Mouse (Mus musculus) limb, embryonic 12.5 days (tissue): ENCODE data around the gene Gnat2. TPM values are rescaled to one million over a fixed set of nuclear protein-coding genes. Genes with fewer than 3 reads are reported as not detected.

ENCODE experiments used
- ATAC-seq: fragments of 200-750 bp; cut with Nextera tagmentation; 2 replicates; pipeline ENCODE4 v1.8.0; 2017; ENCODE audit warnings: low read depth, moderate TSS enrichment; ENCODE audit not compliant: insufficient number of reproducible peaks, insufficient read depth, low FRiP score, low TSS enrichment
- H3K27ac ChIP-seq: fragments of 300-500 bp; sonication (generic); 2 replicates; pipeline ENCODE4 v1.5.1; 2016; ENCODE audit warnings: mild to moderate bottlenecking, moderate library complexity
- H3K27me3 ChIP-seq: fragments of 300-500 bp; sonication (generic); 2 replicates; pipeline ENCODE4 v1.6.1; 2016; ENCODE audit warnings: mild to moderate bottlenecking, moderate library complexity
- H3K36me3 ChIP-seq: fragments of 300-500 bp; sonication (generic); 2 replicates; pipeline ENCODE4 v1.6.1; 2016; ENCODE audit warnings: mild to moderate bottlenecking, moderate library complexity
- H3K4me1 ChIP-seq: fragments of 300-500 bp; sonication (generic); replicated peaks from 2 replicates; pipeline ENCODE4 v1.6.1; 2016
- H3K4me2 ChIP-seq: fragments of 300-500 bp; sonication (generic); 2 replicates; pipeline ENCODE4 v1.6.1; 2016; ENCODE audit warnings: mild to moderate bottlenecking, moderate library complexity
- H3K4me3 ChIP-seq: fragments of 300-500 bp; sonication (generic); replicated peaks from 2 replicates; pipeline ENCODE4 v1.5.1; 2016; ENCODE audit warnings: mild to moderate bottlenecking
- H3K9ac ChIP-seq: fragments of 300-500 bp; sonication (generic); replicated peaks from 2 replicates; pipeline ENCODE4 v1.6.1; 2016; ENCODE audit warnings: mild to moderate bottlenecking, moderate library complexity
- H3K9me3 ChIP-seq: fragments of 300-500 bp; sonication (generic); 2 replicates; pipeline ENCODE4 v1.6.1; 2016; ENCODE audit warnings: mild to moderate bottlenecking, moderate library complexity
- WGBS: fragments of 180-500 bp; shearing (Covaris S2); methylation state at CpG from one replicate; pipeline ENCODE4 v1.1.7; 2016; 5-methylcytosine and 5-hydroxymethylcytosine counted together
- polyA plus RNA-seq: library from polyadenylated mRNA; unstranded; fragments of >200 nt; fragmentation: Nextera tagmentation; extraction: Ambion mirVana; gene quantifications from 2 replicates; pipeline ENCODE4 v1.2.1, GENCODE M21; 2016

Gnat2 gene
- polyA plus RNA-seq, 1 experiment from 2014 or later, result 0.55 TPM

DNA sequence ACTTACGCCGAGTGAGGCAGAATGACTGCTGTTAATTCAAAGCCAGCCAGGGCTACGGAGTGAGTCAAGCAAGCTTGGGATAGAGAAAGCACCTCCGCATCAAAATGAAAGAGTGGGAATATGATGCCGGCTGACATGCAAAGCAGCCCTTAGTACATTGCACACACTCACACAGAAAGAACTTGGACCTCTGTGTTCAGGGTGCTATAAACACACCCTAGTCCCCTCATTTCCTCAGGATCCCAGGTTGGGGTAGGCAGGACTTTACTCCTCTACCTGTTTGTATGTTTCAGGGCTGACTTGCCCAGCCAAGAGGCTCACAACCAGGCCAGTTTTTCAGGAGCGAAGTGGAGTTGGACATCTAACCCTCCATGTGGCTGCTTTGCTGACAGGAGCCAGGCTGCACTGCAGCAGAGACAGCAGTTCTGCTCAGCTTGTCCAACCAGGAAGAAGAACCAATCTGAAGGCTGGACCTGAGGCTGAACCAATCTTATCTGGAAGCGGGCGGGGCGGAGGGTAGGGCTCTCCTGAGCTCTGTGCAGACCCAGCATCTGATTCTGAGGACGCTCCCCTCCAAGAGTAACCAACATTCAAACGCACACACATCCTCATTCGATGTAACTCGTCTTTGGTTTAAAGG lies 23.2 kb upstream of the Gnat2 start:
- Histone ChIP-seq H3K27ac (no peak overlapping the region), H3K27me3 (no peaks in the 10 kb centered on the region), H3K4me3 (no peak overlapping the region), H3K4me2 (no peak overlapping the region), H3K4me1 (0 out of 2 replicates have a peak, but pooled peaks cover 3% of the 10 kb centered on the region), H3K36me3 (peaks cover 20% of the 10 kb centered on the region), H3K9ac (no peak overlapping the region), H3K9me3 (no peaks in the 10 kb centered on the region)
- 64% methylated on average over 13 of the region's 13 CpGs for WGBS
- no peak for ATAC-seq

DNA sequence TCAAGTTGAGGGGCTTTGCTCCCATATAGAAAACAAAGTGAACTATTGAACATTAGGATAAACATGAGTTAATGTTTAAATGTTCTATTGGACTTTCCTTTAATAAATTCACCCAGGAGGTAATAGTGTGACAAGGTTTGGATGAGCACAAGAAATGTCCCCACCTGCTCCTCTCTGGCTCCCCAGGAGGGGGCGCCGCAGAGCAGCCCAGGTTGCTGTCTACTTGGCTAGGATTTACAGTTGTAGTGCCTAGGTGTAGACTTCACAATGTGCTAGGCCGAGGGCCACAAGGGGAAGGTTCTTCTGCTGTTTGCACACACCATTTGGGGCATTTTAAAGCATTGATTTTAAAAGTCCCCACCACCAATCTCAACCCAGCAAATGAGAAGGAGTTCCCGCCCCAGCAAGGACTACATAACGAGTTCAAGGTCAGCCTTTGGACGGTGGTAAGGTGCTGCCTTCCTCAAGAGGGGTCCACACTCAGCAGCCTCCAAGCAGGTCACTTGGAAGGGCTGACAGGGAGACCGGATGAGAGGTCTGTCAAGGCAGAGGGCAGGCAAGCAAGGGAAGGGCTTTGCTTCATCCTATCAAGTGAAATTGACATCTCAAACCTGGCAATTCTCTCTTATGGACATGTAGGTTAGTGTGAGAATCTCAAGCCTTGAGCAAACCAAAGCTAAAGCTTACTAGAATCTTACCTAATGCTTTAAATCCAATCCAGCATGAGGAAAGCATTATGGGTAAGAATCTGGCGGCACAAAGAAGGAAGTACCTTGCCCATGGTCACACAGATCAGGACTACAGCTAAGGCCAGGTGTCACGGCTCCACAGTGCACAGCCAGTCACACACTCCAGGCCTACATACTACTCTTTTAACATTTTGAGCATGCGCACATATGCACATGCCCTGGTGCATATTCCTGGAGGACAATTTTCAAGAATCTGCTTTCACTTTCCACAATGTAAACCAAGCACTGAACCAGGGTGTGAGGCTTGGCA lies 22.0 kb upstream of the Gnat2 start:
- H3K4me3 ChIP-seq, result no peak overlapping the region
- ATAC-seq, result no peak
- H3K27ac ChIP-seq, result no peak overlapping the region
- H3K4me2 ChIP-seq, result no peak overlapping the region
- peaks cover 33% of the 10 kb centered on the region for H3K36me3 ChIP-seq
- 0 out of 2 replicates have a peak, but pooled peaks cover 3% of the 10 kb centered on the region for H3K4me1 ChIP-seq
- H3K9ac ChIP-seq, result no peak overlapping the region
- no peaks in the 10 kb centered on the region for H3K9me3 ChIP-seq
- 64% methylated on average over 10 of the region's 10 CpGs for WGBS
- H3K27me3 ChIP-seq, result no peaks in the 10 kb centered on the region

DNA sequence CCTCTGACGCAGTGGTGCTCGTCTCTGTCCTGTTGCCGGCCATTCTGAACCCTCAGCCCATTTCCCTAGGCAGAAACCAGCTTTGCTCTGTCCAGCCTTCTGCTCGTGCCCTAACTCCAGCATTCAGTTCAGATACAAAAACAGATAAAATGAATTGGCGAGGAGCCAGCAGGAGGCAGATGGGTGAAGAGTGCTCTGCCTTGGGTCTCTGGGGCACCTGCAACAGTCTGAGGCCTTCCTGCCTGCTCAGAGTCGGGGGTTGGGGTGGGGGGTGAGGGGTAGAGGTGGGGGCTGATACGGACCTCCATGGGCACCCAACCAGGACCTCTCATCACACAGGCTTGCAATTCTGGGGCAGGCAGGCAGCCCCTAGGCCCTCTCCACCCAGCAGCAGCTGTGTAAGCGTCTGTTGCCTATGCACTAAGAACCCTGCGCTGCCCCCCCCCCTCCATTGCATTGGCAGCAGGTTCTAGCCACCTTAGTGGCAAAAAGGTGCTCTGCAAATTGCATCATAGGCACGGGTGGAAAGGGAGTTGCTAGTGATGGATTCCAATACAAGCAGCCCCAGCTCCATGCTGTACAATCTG lies 19.5 kb upstream of the Gnat2 start:
- Histone ChIP-seq H3K9me3 (no peaks in the 10 kb centered on the region), H3K27me3 (no peaks in the 10 kb centered on the region), H3K4me2 (no peak overlapping the region), H3K4me3 (no peak overlapping the region), H3K4me1 (0 out of 2 replicates have a peak, but pooled peaks cover 3% of the 10 kb centered on the region), H3K9ac (0 out of 2 replicates have a peak overlapping the region, but pooled peaks have one; percentile 18), H3K36me3 (peaks cover 57% of the 10 kb centered on the region), H3K27ac (no peak overlapping the region)
- ATAC-seq, result no peak
- WGBS, result 85% methylated on average over 10 of the region's 10 CpGs

DNA sequence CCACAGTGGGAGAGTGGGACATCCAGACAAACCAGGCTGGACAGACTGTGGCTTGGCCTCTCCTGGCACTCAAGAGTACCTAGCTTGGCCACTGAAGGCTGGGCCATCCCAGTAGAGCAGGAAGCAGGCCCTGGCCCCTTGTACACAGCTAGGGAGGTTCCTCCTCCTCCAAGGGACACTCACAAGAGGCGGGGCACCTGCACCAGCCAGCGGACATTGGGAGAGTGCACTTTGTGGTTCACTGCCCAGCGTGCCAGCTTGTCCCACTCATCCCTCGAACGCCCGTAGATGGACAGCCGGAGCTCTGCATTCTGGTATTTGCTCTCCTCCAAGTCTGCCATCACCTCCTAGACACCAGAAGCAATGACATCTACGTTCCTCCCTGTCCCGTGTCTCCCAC lies 15.8 kb upstream of the Gnat2 start:
- WGBS, result 96% methylated on average over 9 of the region's 9 CpGs
- H3K4me2 ChIP-seq, result no peak overlapping the region
- ATAC-seq, result no peak
- no peaks in the 10 kb centered on the region for H3K9me3 ChIP-seq
- peaks cover 83% of the 10 kb centered on the region for H3K36me3 ChIP-seq
- peaks cover 9% of the 10 kb centered on the region for H3K4me1 ChIP-seq
- no peak overlapping the region for H3K9ac ChIP-seq
- no peaks in the 10 kb centered on the region for H3K27me3 ChIP-seq
- H3K27ac ChIP-seq, result no peak overlapping the region
- H3K4me3 ChIP-seq, result no peak overlapping the region

DNA sequence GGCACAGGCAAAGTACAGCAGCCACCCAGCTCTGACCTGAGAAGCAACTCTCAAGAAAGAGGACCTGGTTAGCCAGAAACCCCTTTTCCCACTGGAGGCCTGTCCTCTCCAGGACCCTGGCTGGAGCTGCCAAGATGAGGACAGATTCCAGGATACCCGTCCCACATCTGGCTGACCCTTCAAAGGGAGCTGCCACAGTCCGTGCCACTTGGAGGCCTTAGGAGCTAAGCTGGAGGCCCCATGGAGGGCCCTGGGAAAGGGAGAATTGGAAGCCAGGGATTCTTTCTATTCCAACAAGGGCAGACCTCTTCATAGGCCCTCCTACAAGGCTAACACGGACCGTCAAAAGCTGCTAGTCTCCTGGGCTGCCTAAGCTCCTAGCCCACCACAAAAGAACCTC lies 10.9 kb upstream of the Gnat2 start:
- Histone ChIP-seq H3K4me2 (peak overlapping the region; percentile 33), H3K4me1 (peaks cover 42% of the 10 kb centered on the region), H3K9ac (peak overlapping the region; percentile 48; the same call in 1 of the 2 replicates), H3K27ac (peak overlapping the region; percentile 54), H3K4me3 (peak overlapping the region; percentile 19), H3K27me3 (no peaks in the 10 kb centered on the region), H3K9me3 (no peaks in the 10 kb centered on the region), H3K36me3 (peaks cover 40% of the 10 kb centered on the region)
- WGBS, result 59% methylated on average over 4 of the region's 4 CpGs
- no peak for ATAC-seq

DNA sequence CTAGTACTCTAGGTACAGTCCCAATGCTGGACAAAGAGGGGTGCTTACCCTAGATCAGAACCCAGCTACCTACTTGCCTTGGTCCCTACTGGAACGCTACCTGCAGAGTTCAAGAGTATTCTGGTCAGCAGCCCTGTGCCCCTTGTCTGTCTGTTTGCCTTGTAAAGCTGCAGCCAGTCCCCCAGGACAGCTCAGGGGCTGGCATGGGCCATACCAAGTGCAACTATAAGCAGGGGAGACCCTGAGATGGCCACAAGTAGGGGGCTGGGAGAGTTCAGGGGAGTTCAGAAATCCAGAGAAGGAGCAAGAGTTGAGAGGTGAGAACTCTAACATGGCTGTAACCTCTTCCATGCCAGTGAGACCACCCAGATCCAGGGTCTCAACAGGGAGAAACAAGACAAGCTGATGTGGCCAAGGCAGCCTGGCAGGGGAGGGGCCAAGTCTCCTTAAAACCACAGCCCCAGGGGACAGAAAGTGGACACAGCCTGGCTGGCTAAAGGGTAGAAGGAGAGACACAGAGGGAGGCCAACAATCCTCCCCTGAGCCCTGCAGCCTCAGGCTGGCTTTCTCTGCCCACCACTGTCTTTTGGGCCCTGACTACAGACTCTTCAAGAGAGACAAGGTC lies 10.2 kb upstream of the Gnat2 start:
- peak overlapping the region; percentile 33; the same call in 1 of the 2 replicates for H3K4me2 ChIP-seq
- peak overlapping the region; percentile 19 for H3K4me3 ChIP-seq

DNA sequence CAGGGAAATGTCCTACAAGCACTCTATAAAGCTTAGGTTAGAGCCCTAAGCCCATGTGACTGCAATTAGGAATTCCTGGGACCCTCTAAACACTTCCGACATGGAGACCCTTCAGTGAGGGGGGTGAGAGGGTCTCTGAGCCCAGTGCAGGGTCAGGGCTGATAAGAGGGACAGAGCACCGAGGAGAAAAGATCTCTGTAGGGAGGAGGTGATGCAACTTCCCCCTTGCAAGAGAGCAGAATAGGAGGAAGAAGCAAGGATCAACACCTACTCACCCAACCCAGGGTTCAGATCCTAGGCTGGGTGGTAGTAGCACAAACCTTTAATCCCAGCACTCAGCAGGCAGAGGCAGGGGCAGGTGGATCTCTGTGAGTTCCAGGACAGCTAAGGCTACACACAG lies 9.4 kb upstream of the Gnat2 start:
- Histone ChIP-seq H3K4me3 (no peak overlapping the region), H3K27ac (0 out of 2 replicates have a peak overlapping the region, but pooled peaks have one; percentile 17), H3K27me3 (no peaks in the 10 kb centered on the region), H3K9ac (peak overlapping the region; percentile 48), H3K4me1 (peaks cover 52% of the 10 kb centered on the region), H3K9me3 (no peaks in the 10 kb centered on the region), H3K4me2 (no peak overlapping the region), H3K36me3 (peaks cover 25% of the 10 kb centered on the region)
- WGBS, result 40% methylated on average over 2 of the region's 2 CpGs
- ATAC-seq, result no peak

More for the DNA sequence above, 10.2 kb upstream of the Gnat2 start:
- Histone ChIP-seq H3K27me3 (no peaks in the 10 kb centered on the region), H3K36me3 (peaks cover 33% of the 10 kb centered on the region), H3K9me3 (no peaks in the 10 kb centered on the region), H3K4me1 (peaks cover 48% of the 10 kb centered on the region), H3K27ac (peak overlapping the region; percentile 54; the same call in 1 of the 2 replicates), H3K9ac (peak overlapping the region; percentile 48)
- ATAC-seq, result no peak
- WGBS, result 52% methylated on average over 1 of the region's 1 CpGs

DNA sequence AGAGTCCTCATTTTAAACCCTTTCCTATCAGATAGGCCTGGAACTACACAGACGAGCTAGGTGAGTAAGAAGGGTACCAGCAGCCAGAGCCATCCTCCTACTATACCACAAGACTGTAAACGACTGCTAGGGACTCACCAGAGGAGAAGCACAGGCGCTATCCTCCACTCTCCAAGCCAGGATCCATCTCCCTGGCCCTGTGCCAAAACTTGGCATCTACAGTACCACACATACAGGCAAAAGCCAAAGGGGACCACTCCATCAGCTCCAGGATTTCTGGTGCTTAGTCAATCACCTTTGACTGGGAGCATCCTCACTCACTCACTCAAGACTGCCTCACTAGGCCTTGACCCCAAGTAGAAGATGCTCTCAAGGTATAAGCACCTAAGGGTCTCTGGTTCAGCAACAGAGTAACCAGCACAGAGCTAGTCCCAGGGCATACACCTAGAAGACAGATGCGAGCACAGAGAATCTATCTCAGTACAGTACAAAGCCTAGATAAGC lies 8.6 kb upstream of the Gnat2 start:
- no peak for ATAC-seq
- peak overlapping the region; percentile 99 for H3K4me2 ChIP-seq
- no peaks in the 10 kb centered on the region for H3K9me3 ChIP-seq
- H3K27me3 ChIP-seq, result no peaks in the 10 kb centered on the region
- 82% methylated on average over 4 of the region's 4 CpGs for WGBS
- no peak overlapping the region for H3K9ac ChIP-seq
- peaks cover 19% of the 10 kb centered on the region for H3K36me3 ChIP-seq
- H3K4me3 ChIP-seq, result peak overlapping the region; percentile 68; the same call in 1 of the 2 replicates
- H3K27ac ChIP-seq, result no peak overlapping the region
- peaks cover 57% of the 10 kb centered on the region for H3K4me1 ChIP-seq

DNA sequence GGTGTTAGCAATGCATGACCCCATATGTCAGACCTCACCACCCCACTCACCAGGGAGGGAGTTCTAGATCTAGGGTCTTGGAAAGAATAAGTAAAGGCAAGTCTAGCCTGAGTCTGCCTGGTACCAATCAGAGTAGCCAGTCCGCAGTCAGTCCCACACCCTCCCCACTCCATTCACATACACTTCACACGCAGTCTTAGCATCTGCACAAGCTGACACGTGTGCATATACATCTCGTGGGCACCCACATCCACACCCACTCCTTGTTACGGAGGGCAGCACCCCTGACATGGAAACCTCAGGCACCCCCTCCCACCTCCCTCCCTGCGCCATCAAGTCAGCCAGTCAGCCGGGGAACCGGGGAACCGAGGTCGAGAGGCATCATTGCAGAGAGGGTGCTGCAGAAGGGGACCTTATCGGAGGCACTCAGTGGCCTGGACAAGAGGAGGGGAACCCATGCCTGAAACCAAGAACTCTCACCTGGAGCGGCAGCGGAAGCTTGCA lies 7.8 kb upstream of the Gnat2 start:
- peak overlapping the region; percentile 68 for H3K4me3 ChIP-seq
- H3K4me2 ChIP-seq, result peak overlapping the region; percentile 99
- H3K27me3 ChIP-seq, result no peaks in the 10 kb centered on the region
- peak overlapping the region; percentile 76 for H3K9ac ChIP-seq
- ATAC-seq, result peak; percentile 6; the same call in 1 of the 2 replicates
- H3K27ac ChIP-seq, result peak overlapping the region; percentile 88; the same call in 1 of the 2 replicates
- peaks cover 10% of the 10 kb centered on the region for H3K36me3 ChIP-seq
- H3K9me3 ChIP-seq, result no peaks in the 10 kb centered on the region
- peaks cover 62% of the 10 kb centered on the region for H3K4me1 ChIP-seq
- 20% methylated on average over 13 of the region's 13 CpGs for WGBS

DNA sequence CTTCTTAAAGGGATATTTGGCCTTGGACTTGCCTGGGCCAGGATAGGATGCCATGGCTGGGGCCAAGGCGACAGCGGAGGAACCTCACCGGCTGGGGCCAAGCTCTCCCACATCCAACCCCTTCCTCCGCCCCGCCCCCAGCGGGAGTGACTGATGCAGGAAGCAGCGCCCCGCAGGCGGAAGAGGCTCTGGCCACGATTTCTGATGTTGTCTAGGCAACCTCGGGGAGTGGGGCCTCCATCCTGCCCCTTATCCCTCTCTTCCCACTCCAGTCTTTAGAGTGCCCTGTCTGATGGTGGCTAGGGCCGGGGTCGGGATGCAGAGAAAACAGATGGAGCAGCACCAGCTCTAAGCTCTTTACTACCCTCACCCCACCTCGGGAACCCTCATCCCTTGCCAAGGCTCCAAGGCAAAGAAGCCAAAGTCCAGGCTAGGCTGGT lies 7.3 kb upstream of the Gnat2 start:
- Histone ChIP-seq H3K27ac (peak overlapping the region; percentile 88), H3K27me3 (no peaks in the 10 kb centered on the region), H3K4me1 (peaks cover 62% of the 10 kb centered on the region), H3K36me3 (peaks cover 5% of the 10 kb centered on the region), H3K9me3 (no peaks in the 10 kb centered on the region), H3K4me3 (peak overlapping the region; percentile 68), H3K4me2 (peak overlapping the region; percentile 99), H3K9ac (peak overlapping the region; percentile 76)
- ATAC-seq, result peak; percentile 83
- 0% methylated on average over 14 of the region's 14 CpGs for WGBS
